Mouse (Mus musculus) kidney, postnatal 25 days (tissue): ENCODE measurements around the gene Rps15.
A peak's percentile ranks its signal among the peaks of the same experiment; 100 is the strongest.

Experiments used
- DNase-seq, 2 experiments: peaks; one replicate each; pipeline ENCODE4 v3.0.0; 2021; ENCODE audit warnings: mixed read lengths in 2 of 2

The Rps15 gene

DNA sequence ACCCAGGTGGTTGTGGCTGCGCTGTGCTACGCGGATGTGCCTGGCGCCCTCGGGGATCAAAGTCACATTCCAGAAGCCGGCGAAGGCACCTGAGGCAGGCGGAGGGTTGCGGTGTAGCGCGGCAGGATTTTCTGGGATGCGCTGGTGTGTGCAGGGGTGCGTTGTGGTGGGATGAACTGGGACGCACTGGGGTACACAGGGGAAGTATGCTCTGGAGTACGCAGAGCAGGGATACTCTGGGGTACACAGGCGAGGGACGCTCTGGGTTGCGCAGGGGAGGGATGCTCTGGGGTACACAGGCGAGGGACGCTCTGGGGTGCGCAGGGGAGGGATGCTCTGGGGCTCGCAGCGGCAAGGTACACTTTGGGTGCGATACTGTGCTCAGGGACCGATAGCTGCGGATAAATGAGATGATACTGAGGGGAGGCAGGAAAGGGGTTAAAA, 50.1 kb downstream of the Rps15 start:
- DNase-seq: no peak

DNA sequence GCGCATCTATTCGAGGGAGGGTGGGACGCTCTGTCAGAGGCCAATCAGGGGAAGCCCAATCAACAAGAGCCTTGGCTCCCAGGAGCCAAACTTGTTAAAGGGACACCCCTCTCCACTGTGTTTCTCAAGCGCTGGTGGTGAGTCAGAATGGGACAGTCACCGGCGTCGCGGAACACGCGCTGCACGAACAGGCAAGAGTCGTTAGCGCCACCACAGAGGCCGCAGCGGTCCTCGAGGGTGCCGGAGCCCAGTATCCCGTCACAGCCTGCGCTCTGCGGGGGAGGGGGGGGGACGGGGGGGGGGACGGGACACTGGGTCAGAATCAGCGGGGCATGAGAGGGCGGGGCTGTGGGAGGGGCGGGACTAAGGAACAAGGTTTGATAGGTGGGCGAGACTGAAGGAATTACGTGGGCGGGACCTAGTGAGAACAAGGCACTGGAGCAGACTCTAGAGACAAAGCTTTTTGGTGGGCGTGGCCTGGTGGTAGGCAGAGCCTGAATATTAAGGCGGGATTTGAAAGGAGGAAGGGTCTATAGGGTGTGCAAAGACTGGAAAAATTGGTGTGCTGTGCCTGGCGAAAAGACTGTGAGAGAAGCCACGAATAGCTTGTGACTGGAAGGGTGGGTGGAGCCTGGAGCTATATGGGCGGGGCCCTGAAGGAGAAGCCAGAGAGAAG, 50.6 kb downstream of the Rps15 start:
- DNase-seq: peak; percentile 63 to 76

DNA sequence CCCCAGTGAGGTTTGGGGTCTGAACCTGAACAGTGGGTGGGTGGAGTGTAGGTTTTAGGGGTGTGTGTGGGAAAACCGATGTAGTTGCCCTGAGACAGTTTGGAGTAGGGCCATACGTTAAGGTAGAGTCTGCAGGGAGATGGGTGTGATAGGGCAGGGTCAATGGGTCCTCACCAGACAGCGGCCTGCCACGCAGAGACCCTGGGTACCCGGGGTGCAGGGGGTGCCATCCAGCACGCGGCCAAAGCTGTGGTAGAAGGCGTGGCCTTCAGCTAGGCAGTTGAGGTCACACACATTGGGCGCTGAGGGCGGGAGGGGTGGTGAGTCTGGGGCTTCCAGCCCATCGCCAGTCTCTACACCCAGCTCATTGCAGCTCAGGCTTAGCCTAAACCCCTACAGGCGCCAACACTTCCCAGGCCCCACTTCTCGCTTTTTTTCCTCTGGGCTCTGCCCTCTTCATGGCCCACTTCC, 51.2 kb downstream of the Rps15 start:
- no peak for DNase-seq
